Mouse (Mus musculus) spleen, postnatal 0 days (tissue): Measurements from ENCODE around the gene Rdh16f1. TPM values are rescaled to one million over a fixed set of nuclear protein-coding genes. Genes with fewer than 3 reads are reported as not detected.

Experiments used
- polyA plus RNA-seq: library from polyadenylated mRNA; unstranded; fragments of >200 nt; fragmentation: Nextera tagmentation; extraction: Ambion mirVana; gene quantifications from 2 replicates; pipeline ENCODE4 v1.2.1, GENCODE M21; 2015

Rdh16f1 gene
- polyA plus RNA-seq = 0.58 and 0.76 TPM in 2 replicates

GRCm38 (mm10) chr10:127759181-127760110 is at the start of gene Rdh16f1, which contains the start of gene Rdh1:
Rdh16f1 (plus strand) TSS chr10:127759787.
Rdh1 (plus strand) TSS chr10:127759721.

GRCm38 (mm10) chr10:127724178-127724577 is 35.4 kb upstream of the Rdh16f1 start, which contains the start of gene Tac2:
Tac2 (plus strand) TSS chr10:127724478.

DNA sequence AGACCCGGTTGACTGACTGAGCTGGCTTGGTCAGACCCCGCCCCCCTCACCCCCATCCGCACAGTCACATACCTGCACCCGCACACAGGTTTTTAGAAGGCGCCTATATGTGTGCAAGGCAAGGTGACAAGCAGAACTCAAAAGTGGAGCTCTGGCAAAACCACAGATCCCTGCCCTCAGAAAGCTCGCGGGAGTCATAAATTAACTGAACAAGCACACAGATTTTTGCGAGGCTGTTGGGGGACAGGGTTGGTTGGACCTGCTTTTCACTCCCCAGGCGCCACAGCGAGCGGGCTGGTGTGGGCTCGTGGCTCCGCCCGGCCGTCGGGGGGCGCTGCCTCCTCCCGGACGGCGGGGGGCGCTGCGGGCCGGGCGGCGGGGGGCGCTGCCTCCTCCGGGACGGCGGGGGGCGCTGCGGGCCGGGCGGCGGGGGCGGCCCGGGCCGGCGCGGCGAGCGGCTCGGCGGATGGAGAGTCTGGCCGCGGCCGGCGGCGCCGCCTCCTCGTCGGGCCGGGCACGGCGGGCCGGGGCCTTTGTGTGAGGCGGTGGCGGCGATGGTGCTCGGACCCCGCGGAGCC is 20.4 kb upstream of the Rdh16f1 start, which contains the start of gene Zbtb39:
Gene Zbtb39, plus strand, starts transcription at position 456 of the 578 bp plus-strand sequence.

GRCm38 (mm10) chr10:127751548-127751947 is 8.0 kb upstream of the Rdh16f1 start, which contains the start of gene Gpr182:
Gpr182 (minus strand) TSS chr10:127751732.

DNA sequence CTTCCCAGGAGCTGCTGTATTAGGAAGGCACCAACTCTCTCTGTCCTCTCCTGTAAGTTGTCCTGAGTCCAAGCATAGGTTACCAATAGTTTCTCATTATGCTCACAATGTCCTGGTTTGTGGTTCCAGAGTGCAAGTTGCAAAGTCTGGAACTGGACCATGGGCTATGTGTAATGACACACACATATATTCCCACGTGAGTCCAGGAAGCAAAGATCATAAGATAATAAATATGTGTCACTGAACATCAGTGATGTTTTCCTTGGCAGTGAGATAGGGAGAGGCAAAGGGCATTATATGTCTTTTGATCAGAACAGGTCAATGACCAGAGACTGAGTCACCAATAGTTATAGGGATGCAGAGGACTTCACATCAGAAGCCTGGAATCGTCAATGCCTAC is 16.4 kb downstream of the Rdh16f1 start, which contains the start of gene Rdh9:
Gene Rdh9, plus strand, starts transcription at position 376 of the 400 bp plus-strand sequence.

GRCm38 (mm10) chr10:127800891-127801290 is 41.3 kb downstream of the Rdh16f1 start, which contains the start of gene Rdh16:
Rdh16 (plus strand) TSS chr10:127801152.

Other genes starting within 250 kb of the Rdh16f1 start
- gene Ndufa4l2, start 244.8 kb upstream of the Rdh16f1 start, polyA plus RNA-seq = 22.4 and 25.0 TPM in 2 replicates
- 80.6 and 92.9 TPM in 2 replicates for gene Shmt2, start 237.3 kb upstream of the Rdh16f1 start, polyA plus RNA-seq
- gene Nxph4, start 225.2 kb upstream of the Rdh16f1 start, polyA plus RNA-seq = 0.12 TPM in 1 of 2 replicates, not detected in the other
- 29.9 and 45.8 TPM in 2 replicates for gene Lrp1, start 138.6 kb upstream of the Rdh16f1 start, polyA plus RNA-seq
- 21.2 and 24.6 TPM in 2 replicates for gene Stat6, start 116.8 kb upstream of the Rdh16f1 start, polyA plus RNA-seq
- gene Nemp1, start 92.9 kb upstream of the Rdh16f1 start, polyA plus RNA-seq = 6.7 and 7.1 TPM in 2 replicates
- 4.2 and 6.1 TPM in 2 replicates for gene Nab2, start 91.2 kb upstream of the Rdh16f1 start, polyA plus RNA-seq
- gene Myo1a, start 54.6 kb upstream of the Rdh16f1 start, polyA plus RNA-seq = 0.23 and 0.25 TPM in 2 replicates
- 5.9 and 6.7 TPM in 2 replicates for gene Tac2, start 35.3 kb upstream of the Rdh16f1 start, polyA plus RNA-seq
- gene Zbtb39, start 20.2 kb upstream of the Rdh16f1 start, polyA plus RNA-seq = 1.3 and 1.6 TPM in 2 replicates
- 7.9 and 10.9 TPM in 2 replicates for gene Gpr182, start 8.1 kb upstream of the Rdh16f1 start, polyA plus RNA-seq
- gene Rdh1, start 66 bp upstream of the Rdh16f1 start, polyA plus RNA-seq = 0.47 and 0.51 TPM in 2 replicates
- not detected in 2 replicates for gene Rdh9, start 16.6 kb downstream of the Rdh16f1 start, polyA plus RNA-seq
- not detected in 2 replicates for gene Rdh16, start 41.4 kb downstream of the Rdh16f1 start, polyA plus RNA-seq
- not detected in 2 replicates for gene Rdh19, start 90.1 kb downstream of the Rdh16f1 start, polyA plus RNA-seq
- not detected in 2 replicates for gene Rdh16f2, start 106.7 kb downstream of the Rdh16f1 start, polyA plus RNA-seq
- 0.10 TPM in 2 replicates for gene Rdh7, start 129.0 kb downstream of the Rdh16f1 start, polyA plus RNA-seq
- not detected in 2 replicates for gene Sdr9c7, start 138.7 kb downstream of the Rdh16f1 start, polyA plus RNA-seq
- gene Hsd17b6, start 247.8 kb downstream of the Rdh16f1 start, polyA plus RNA-seq = not detected in 2 replicates